Mouse (Mus musculus) stomach, postnatal 0 days (tissue): Measurements from ENCODE around the gene Krt4. TPM values are rescaled to one million over a fixed set of nuclear protein-coding genes. Genes with fewer than 3 reads are reported as not detected.

ENCODE experiments used
- ATAC-seq: fragments of 200-750 bp; cut with Nextera tagmentation; 2 replicates; pipeline ENCODE4 v1.8.0; 2017; ENCODE audit not compliant: low FRiP score, low TSS enrichment
- DNase-seq: peaks from one replicate; pipeline ENCODE4 v3.0.0-alpha.2; 2016; ENCODE audit warnings: low spot score
- H3K27ac ChIP-seq: fragments of 300-500 bp; sonication (generic); replicated peaks from 2 replicates; pipeline ENCODE4 v1.5.1; 2014; ENCODE audit warnings: mild to moderate bottlenecking, control low read depth
- H3K27me3 ChIP-seq: fragments of 300-500 bp; sonication (generic); 2 replicates; pipeline ENCODE4 v1.6.1; 2014; ENCODE audit warnings: low read length; ENCODE audit not compliant: control insufficient read depth, insufficient read depth
- H3K36me3 ChIP-seq: fragments of 300-500 bp; sonication (generic); 2 replicates; pipeline ENCODE4 v1.6.1; 2014; ENCODE audit warnings: low read length, mixed read lengths; ENCODE audit not compliant: control insufficient read depth, insufficient read depth
- H3K4me1 ChIP-seq: fragments of 300-500 bp; sonication (generic); replicated peaks from 2 replicates; pipeline ENCODE4 v1.6.1; 2014; ENCODE audit warnings: antibody characterized with exemption; ENCODE audit not compliant: control insufficient read depth, insufficient read depth
- H3K4me2 ChIP-seq: fragments of 300-500 bp; sonication (generic); replicated peaks from 2 replicates; pipeline ENCODE4 v1.6.1; 2014; ENCODE audit warnings: low read depth, mild to moderate bottlenecking, control low read depth, moderate library complexity
- H3K4me3 ChIP-seq: fragments of 300-500 bp; sonication (generic); 2 replicates; pipeline ENCODE4 v1.5.1; 2014; ENCODE audit warnings: low read depth, low read length, control low read depth
- H3K9ac ChIP-seq: fragments of 300-500 bp; sonication (generic); 2 replicates; pipeline ENCODE4 v1.6.1; 2014; ENCODE audit warnings: mild to moderate bottlenecking, low read length, control low read depth, mixed read lengths
- H3K9me3 ChIP-seq: fragments of 300-500 bp; sonication (generic); 2 replicates; pipeline ENCODE4 v1.6.1; 2016; ENCODE audit warnings: low read length; ENCODE audit not compliant: control insufficient read depth
- CTCF ChIP-seq: IDR thresholded peaks from 2 replicates; pipeline ENCODE4 v1.5.1; 2016; ENCODE audit warnings: antibody characterized with exemption, low read depth, mild to moderate bottlenecking, moderate library complexity
- EP300 ChIP-seq: optimal IDR thresholded peaks from 2 replicates; pipeline ENCODE3; 2016; ENCODE audit warnings: antibody characterized with exemption
- WGBS: fragments of 180-500 bp; shearing (Covaris S2); extraction: QIAGEN DNeasy Blood & Tissue Kit; methylation state at CpG from one replicate; pipeline ENCODE4 v1.1.7; 2014; 5-methylcytosine and 5-hydroxymethylcytosine counted together
- microRNA-seq: library from miRNA; unstranded; fragments of <30 nt; microRNA quantifications from one replicate; pipeline ENCODE4, GENCODE M21; 2016
- polyA plus RNA-seq: library from polyadenylated mRNA; unstranded; fragments of >200 nt; fragmentation: Nextera tagmentation; extraction: Ambion mirVana; gene quantifications from 2 replicates; pipeline ENCODE4 v1.2.1, GENCODE M21; 2015

Krt4 gene
- polyA plus RNA-seq, 1 experiment from 2014 or later, result 4,471 TPM

- Histone ChIP-seq H3K27ac (no peak overlapping the region), H3K36me3 (no peaks in the 10 kb centered on the region), H3K4me3 (no peak overlapping the region), H3K27me3 (no peaks in the 10 kb centered on the region), H3K9me3 (no peaks in the 10 kb centered on the region), H3K9ac (no peak overlapping the region), H3K4me1 (no peaks in the 10 kb centered on the region), H3K4me2 (no peak overlapping the region)
- TF ChIP-seq EP300, result no peak
- ATAC-seq (no peak), DNase-seq (no peak)
- 55% methylated on average over 2 of the region's 2 CpGs for WGBS
Observed at GRCm38 (mm10) chr15:101878041-101878440, 46.5 kb downstream of the Krt4 start.

DNA sequence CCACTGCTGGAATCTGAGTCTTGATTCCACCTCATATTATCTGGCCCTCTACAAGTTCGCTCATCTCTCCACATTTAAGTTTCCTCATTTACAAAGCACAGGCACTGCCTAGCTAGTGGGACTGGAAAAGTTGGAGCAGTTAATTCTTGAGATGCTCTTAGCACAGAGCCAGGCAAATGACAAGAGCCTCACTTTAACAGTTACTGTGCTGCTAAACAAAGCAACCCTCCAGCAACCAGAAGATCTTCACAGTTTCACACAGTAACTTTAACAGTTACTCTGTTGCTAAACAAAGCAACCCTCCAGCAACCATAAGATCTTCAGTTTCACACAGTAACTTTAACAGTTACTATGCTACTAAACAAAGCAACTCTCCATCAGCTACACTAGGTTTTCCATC is 50.2 kb downstream of the Krt4 start:
- ATAC-seq (no peak), DNase-seq (no peak)
- 91% methylated on average over 1 of the region's 1 CpGs for WGBS
- no peak for TF ChIP-seq CTCF
- no peak for TF ChIP-seq EP300
- H3K9me3 ChIP-seq, result no peaks in the 10 kb centered on the region
- H3K27me3 ChIP-seq, result no peaks in the 10 kb centered on the region; the same call in 1 of the 2 replicates
- no peak overlapping the region for H3K4me2 ChIP-seq
- H3K4me3 ChIP-seq, result no peak overlapping the region
- H3K27ac ChIP-seq, result no peak overlapping the region
- no peaks in the 10 kb centered on the region for H3K36me3 ChIP-seq
- H3K4me1 ChIP-seq, result no peaks in the 10 kb centered on the region
- no peak overlapping the region for H3K9ac ChIP-seq

- Histone ChIP-seq H3K27ac (no peak overlapping the region), H3K36me3 (no peaks in the 10 kb centered on the region), H3K9me3 (no peaks in the 10 kb centered on the region), H3K4me3 (no peak overlapping the region), H3K9ac (no peak overlapping the region), H3K27me3 (no peaks in the 10 kb centered on the region; the same call in 1 of the 2 replicates), H3K4me1 (no peaks in the 10 kb centered on the region), H3K4me2 (no peak overlapping the region)
- TF ChIP-seq CTCF, result no peak
- TF ChIP-seq EP300, result no peak
- ATAC-seq (no peak), DNase-seq (no peak)
- WGBS, result 64% methylated on average over 4 of the region's 4 CpGs
Observed at GRCm38 (mm10) chr15:101873231-101873630, 51.3 kb downstream of the Krt4 start.

- H3K4me3 ChIP-seq, result no peak within 1 kb of the TSS
- ATAC-seq (no peak), DNase-seq (no peak)
- H3K27ac ChIP-seq, result no peak within 1 kb of the TSS
- no peaks in the 10 kb centered on the region for H3K36me3 ChIP-seq
- H3K4me2 ChIP-seq, result no peak within 1 kb of the TSS
- H3K9ac ChIP-seq, result no peak within 1 kb of the TSS
- H3K27me3 ChIP-seq, result no peaks in the 10 kb centered on the region; the same call in 1 of the 2 replicates
- TF ChIP-seq CTCF (no peak), EP300 (no peak)
- H3K4me1 ChIP-seq, result no peaks in the 10 kb centered on the region
- H3K9me3 ChIP-seq, result no peaks in the 10 kb centered on the region
- WGBS, result 31% methylated on average over 6 of the region's 6 CpGs
Observed at GRCm38 (mm10) chr15:101869431-101869830, 55.1 kb downstream of the Krt4 start, which contains the start of gene Krt77. Krt77 (minus strand) TSS chr15:101869705.

Small RNA genes lying within 50 kb of the gene (microRNA-seq; reads per million reads assigned to microRNA genes)
- gene Gm44356, result not detected

Other genes starting within 250 kb of the Krt4 start
- gene Krt6b, start 244.4 kb downstream of the Krt4 start, polyA plus RNA-seq, result 3.3 and 4.7 TPM in 2 replicates
- 30.7 and 42.9 TPM in 2 replicates for gene Krt6a, start 230.4 kb downstream of the Krt4 start, polyA plus RNA-seq
- gene Krt5, start 211.8 kb downstream of the Krt4 start, polyA plus RNA-seq, result 504 and 557 TPM in 2 replicates
- not detected in 2 replicates for gene Krt71, start 181.6 kb downstream of the Krt4 start, polyA plus RNA-seq
- not detected in 2 replicates for gene Krt72, start 138.3 kb downstream of the Krt4 start, polyA plus RNA-seq
- not detected in 2 replicates for gene Krt73, start 122.4 kb downstream of the Krt4 start, polyA plus RNA-seq
- gene Krt2, start 106.6 kb downstream of the Krt4 start, polyA plus RNA-seq, result not detected in 2 replicates
- 588 and 700 TPM in 2 replicates for gene Krt1, start 73.9 kb downstream of the Krt4 start, polyA plus RNA-seq
- 5.1 and 5.3 TPM in 2 replicates for gene Krt77, start 55.0 kb downstream of the Krt4 start, polyA plus RNA-seq
- gene Krt76, start 31.8 kb downstream of the Krt4 start, polyA plus RNA-seq, result 1.9 and 2.2 TPM in 2 replicates
- gene Krt79, start 15.6 kb upstream of the Krt4 start, polyA plus RNA-seq, result 12.2 and 14.3 TPM in 2 replicates
- gene Krt78, start 29.6 kb upstream of the Krt4 start, polyA plus RNA-seq, result 49.3 and 73.4 TPM in 2 replicates
- gene Krt8, start 79.7 kb upstream of the Krt4 start, polyA plus RNA-seq, result 1,902 and 1,960 TPM in 2 replicates
- gene Krt18, start 103.4 kb upstream of the Krt4 start, polyA plus RNA-seq, result 715 and 753 TPM in 2 replicates
- 46.5 and 48.4 TPM in 2 replicates for gene Eif4b, start 149.0 kb upstream of the Krt4 start, polyA plus RNA-seq
- gene Tns2, start 175.7 kb upstream of the Krt4 start, polyA plus RNA-seq, result 11.9 and 15.5 TPM in 2 replicates
- gene Spryd3, start 211.5 kb upstream of the Krt4 start, polyA plus RNA-seq, result 28.5 and 29.0 TPM in 2 replicates
- gene Igfbp6, start 219.6 kb upstream of the Krt4 start, polyA plus RNA-seq, result 30.6 and 39.5 TPM in 2 replicates
- gene Soat2, start 225.8 kb upstream of the Krt4 start, polyA plus RNA-seq, result 5.9 and 6.0 TPM in 2 replicates